Mouse (Mus musculus) forebrain, embryonic 13.5 days (tissue): ENCODE results near the gene Itgb1bp2. TPM values are rescaled to one million over a fixed set of nuclear protein-coding genes. Genes with fewer than 3 reads are reported as not detected.
"Not testable (repeated sequence)": the region's sequence is repeated elsewhere in the genome, so short reads cannot be mapped to it uniquely, and the experiment has no call there.

Experiments used
- ATAC-seq: fragments of 200-750 bp; cut with Nextera tagmentation; 2 replicates; pipeline ENCODE4 v1.8.0; 2017
- H3K27ac ChIP-seq: fragments of 300-500 bp; sonication (generic); 2 replicates; pipeline ENCODE4 v1.5.1; 2015; ENCODE audit warnings: inconsistent platforms, mild to moderate bottlenecking, moderate library complexity
- H3K27me3 ChIP-seq: fragments of 300-500 bp; sonication (generic); 2 replicates; pipeline ENCODE4 v1.6.1; 2015; ENCODE audit warnings: mild to moderate bottlenecking, inconsistent platforms
- H3K36me3 ChIP-seq: fragments of 300-500 bp; sonication (generic); 2 replicates; pipeline ENCODE4 v1.6.1; 2015; ENCODE audit warnings: mild to moderate bottlenecking, inconsistent platforms; ENCODE audit not compliant: poor library complexity, severe bottlenecking
- H3K4me1 ChIP-seq: fragments of 300-500 bp; sonication (generic); 2 replicates; pipeline ENCODE4 v1.6.1; 2015; ENCODE audit warnings: inconsistent platforms
- H3K4me2 ChIP-seq: fragments of 300-500 bp; sonication (generic); 2 replicates; pipeline ENCODE4 v1.6.1; 2015; ENCODE audit warnings: inconsistent platforms, mild to moderate bottlenecking, moderate library complexity
- H3K4me3 ChIP-seq: fragments of 300-500 bp; sonication (generic); 2 replicates; pipeline ENCODE4 v1.5.1; 2015; ENCODE audit warnings: mild to moderate bottlenecking, inconsistent platforms
- H3K9ac ChIP-seq: fragments of 300-500 bp; sonication (generic); 2 replicates; pipeline ENCODE4 v1.6.1; 2015; ENCODE audit warnings: mild to moderate bottlenecking, inconsistent platforms
- H3K9me3 ChIP-seq: fragments of 300-500 bp; sonication (generic); replicated peaks from 2 replicates; pipeline ENCODE4 v1.6.1; 2016; ENCODE audit warnings: inconsistent platforms
- WGBS: fragments of 180-500 bp; shearing (Covaris S2); methylation state at CpG from one replicate; pipeline ENCODE4 v1.1.7; 2015; 5-methylcytosine and 5-hydroxymethylcytosine counted together
- polyA plus RNA-seq: library from polyadenylated mRNA; unstranded; fragments of >200 nt; fragmentation: Nextera tagmentation; extraction: Ambion mirVana; gene quantifications from 2 replicates; pipeline ENCODE4 v1.2.1, GENCODE M21; 2015

Gene Itgb1bp2
- polyA plus RNA-seq, 1 experiment from 2014 or later = 2.8 TPM

GRCm38 (mm10) chrX:101472202-101472601, 23.3 kb downstream of the Itgb1bp2 start:
- Histone ChIP-seq H3K27me3 (no peaks in the 10 kb centered on the region), H3K9ac (no peak overlapping the region), H3K4me3 (no peak overlapping the region), H3K4me1 (no peaks in the 10 kb centered on the region), H3K36me3 (peaks cover 23% of the 10 kb centered on the region), H3K27ac (no peak overlapping the region), H3K9me3 (no peaks in the 10 kb centered on the region), H3K4me2 (no peak overlapping the region)
- 95% methylated on average over 4 of the region's 4 CpGs for WGBS
- no peak for ATAC-seq

DNA sequence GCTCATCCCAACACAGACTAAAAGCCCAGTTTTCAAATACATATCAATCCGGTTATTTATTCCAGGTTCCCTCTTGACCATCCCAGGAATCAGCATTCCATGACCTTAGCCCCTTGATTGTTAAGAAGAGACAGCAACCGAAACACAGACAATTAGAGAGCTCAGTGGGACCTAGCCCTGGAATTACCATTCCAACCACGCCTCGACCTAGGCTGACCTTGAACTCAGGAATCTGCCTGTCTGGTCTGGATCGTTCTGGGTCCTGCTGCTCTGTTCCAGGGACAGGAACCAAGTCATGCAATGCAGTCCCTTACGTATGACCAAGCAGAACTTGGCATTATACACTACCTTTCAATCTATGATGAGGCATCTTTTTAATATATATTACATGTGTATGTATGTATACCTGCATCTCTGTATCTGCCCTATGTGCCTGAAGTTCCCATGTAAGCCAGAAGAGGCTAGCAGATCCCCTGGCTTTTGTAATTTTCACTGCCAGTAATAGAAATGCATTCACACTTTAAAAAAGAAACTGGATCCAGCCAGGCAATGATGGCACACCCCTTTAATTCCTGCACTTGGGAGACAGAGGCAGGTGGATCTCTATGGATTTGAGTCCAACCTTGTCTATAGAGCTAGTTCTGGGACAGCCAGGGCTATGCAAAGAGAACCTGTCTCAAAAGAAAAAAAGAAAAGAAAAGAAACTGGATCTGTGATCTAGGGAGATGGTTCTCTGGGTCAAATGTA, 32.9 kb downstream of the Itgb1bp2 start:
- no peak overlapping the region for H3K4me2 ChIP-seq
- ATAC-seq = no peak
- WGBS = 81% methylated on average over 6 of the region's 6 CpGs

GRCm38 (mm10) chrX:101486487-101487152, 37.7 kb downstream of the Itgb1bp2 start:
- H3K9me3 ChIP-seq, H3K27me3 ChIP-seq, H3K27ac ChIP-seq, H3K4me2 ChIP-seq, H3K4me1 ChIP-seq, H3K36me3 ChIP-seq, H3K4me3 ChIP-seq, H3K9ac ChIP-seq: not testable (repeated sequence)
- ATAC-seq = peak; percentile 77
- WGBS = 27% methylated on average over 11 of the region's 12 CpGs

More for the DNA sequence above, 32.9 kb downstream of the Itgb1bp2 start:
- Histone ChIP-seq H3K36me3 (peaks cover 25% of the 10 kb centered on the region), H3K9me3 (no peaks in the 10 kb centered on the region), H3K4me1 (no peaks in the 10 kb centered on the region), H3K4me3 (no peak overlapping the region), H3K9ac (no peak overlapping the region), H3K27ac (no peak overlapping the region), H3K27me3 (no peaks in the 10 kb centered on the region)

Other genes with a start within 250 kb of the Itgb1bp2 start
- 55.5 and 57.5 TPM in 2 replicates for gene Snx12, start 226.5 kb upstream of the Itgb1bp2 start, polyA plus RNA-seq
- gene Foxo4, start 194.6 kb upstream of the Itgb1bp2 start, polyA plus RNA-seq = 1.3 TPM in 2 replicates
- gene Gm614, start 185.1 kb upstream of the Itgb1bp2 start, polyA plus RNA-seq = not detected in 2 replicates
- 2.3 and 2.4 TPM in 2 replicates for gene Il2rg, start 180.8 kb upstream of the Itgb1bp2 start, polyA plus RNA-seq
- gene Gm20489, start 180.1 kb upstream of the Itgb1bp2 start, polyA plus RNA-seq = not detected in 2 replicates
- 31.3 and 31.7 TPM in 2 replicates for gene Med12, start 175.1 kb upstream of the Itgb1bp2 start, polyA plus RNA-seq
- 33.8 and 43.0 TPM in 2 replicates for gene Nlgn3, start 149.9 kb upstream of the Itgb1bp2 start, polyA plus RNA-seq
- gene Gjb1, start 72.7 kb upstream of the Itgb1bp2 start, polyA plus RNA-seq = 0.23 and 0.25 TPM in 2 replicates
- gene Zmym3, start 28.2 kb upstream of the Itgb1bp2 start, polyA plus RNA-seq = 39.9 and 46.6 TPM in 2 replicates
- 558 and 566 TPM in 2 replicates for gene Nono, start 19.8 kb upstream of the Itgb1bp2 start, polyA plus RNA-seq
- gene Taf1, start 83.6 kb downstream of the Itgb1bp2 start, polyA plus RNA-seq = 18.1 and 19.5 TPM in 2 replicates
- gene Ogt, start 191.0 kb downstream of the Itgb1bp2 start, polyA plus RNA-seq = 182 and 193 TPM in 2 replicates